Mouse (Mus musculus) cerebellum, postnatal 14 days (tissue): ENCODE measurements around the gene Olfm3.

Source experiments
- DNase-seq, 2 experiments: peaks; one replicate each; pipeline ENCODE4 v3.0.0; 2021; ENCODE audit warnings: mixed read lengths in 2 of 2

Gene Olfm3

GRCm38 (mm10) chr3:115081371-115081770 lies 177.5 kb downstream of the Olfm3 start:
- DNase-seq = no peak

DNA sequence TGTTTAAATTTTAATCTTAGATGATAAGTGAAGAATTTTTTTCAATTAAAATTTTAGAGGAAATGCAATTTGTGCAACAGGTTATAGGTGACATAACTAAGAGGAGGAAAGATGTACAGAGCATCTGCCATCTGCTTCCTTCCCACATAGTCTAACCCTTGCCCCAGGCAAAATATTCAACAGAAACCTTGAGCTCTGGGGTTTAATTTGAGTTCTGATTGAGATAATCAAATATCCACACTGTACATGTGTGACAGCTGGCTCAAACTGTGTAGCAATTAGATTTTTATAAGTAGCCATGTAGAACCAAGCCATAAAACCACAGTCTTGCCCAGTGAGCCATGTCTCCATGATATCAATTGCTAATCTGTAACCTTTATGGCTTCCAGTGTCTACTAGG lies 179.1 kb downstream of the Olfm3 start:
- no peak for DNase-seq

- no peak for DNase-seq
Observed at GRCm38 (mm10) chr3:115088281-115088680, 184.4 kb downstream of the Olfm3 start.

DNA sequence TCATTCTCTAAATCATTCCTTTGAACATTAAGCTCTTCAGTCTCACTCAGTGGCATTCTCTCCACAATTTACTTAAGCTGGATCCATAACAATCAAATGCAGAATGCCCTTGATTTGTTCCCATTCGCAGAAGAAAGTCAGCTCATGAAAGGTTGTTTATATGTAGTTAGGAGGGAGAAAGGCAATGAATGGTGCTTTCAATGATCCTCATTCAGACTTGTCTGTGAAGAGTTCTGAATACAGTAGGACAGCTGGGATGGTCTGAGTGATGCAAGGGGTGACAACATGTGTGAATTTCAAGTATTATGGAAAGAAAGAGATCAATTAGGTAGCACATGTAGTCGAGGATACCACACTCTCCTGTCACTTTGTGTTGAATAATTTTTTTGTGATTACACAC lies 186.8 kb downstream of the Olfm3 start:
- DNase-seq = no peak

- DNase-seq = peak; percentile 54 to 63
Observed at GRCm38 (mm10) chr3:115095496-115095895, 191.6 kb downstream of the Olfm3 start.

GRCm38 (mm10) chr3:115099590-115099989 lies 195.7 kb downstream of the Olfm3 start:
- no peak for DNase-seq

DNA sequence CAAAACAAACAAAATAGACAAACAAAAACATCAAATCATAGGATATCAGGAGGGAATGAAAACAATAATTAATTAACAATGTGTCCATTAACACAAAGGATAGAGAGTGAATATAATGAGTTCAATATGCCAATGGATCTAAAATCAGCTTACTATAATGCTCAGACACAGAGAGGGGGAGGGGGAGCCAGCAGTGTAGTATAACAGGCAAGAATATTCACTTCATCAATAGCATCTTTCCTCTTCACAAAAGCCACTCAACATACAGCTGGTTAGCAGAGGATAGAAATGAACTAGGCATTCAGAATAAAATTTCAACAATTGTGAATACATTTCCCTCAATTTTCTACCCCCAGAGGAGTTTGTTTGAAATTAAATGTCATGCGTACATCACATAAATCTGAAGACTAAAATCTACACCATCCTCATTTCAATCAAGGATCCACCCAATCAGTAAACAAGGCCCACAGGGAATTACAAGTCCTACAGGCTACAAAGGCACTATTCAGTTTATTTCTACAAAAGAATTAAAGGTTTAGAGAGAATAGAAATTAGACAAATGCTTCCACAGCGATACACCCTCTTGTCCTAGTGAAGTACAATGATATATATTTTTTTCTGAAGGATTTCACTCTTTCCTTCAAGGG lies 200.4 kb downstream of the Olfm3 start:
- DNase-seq = no peak

DNA sequence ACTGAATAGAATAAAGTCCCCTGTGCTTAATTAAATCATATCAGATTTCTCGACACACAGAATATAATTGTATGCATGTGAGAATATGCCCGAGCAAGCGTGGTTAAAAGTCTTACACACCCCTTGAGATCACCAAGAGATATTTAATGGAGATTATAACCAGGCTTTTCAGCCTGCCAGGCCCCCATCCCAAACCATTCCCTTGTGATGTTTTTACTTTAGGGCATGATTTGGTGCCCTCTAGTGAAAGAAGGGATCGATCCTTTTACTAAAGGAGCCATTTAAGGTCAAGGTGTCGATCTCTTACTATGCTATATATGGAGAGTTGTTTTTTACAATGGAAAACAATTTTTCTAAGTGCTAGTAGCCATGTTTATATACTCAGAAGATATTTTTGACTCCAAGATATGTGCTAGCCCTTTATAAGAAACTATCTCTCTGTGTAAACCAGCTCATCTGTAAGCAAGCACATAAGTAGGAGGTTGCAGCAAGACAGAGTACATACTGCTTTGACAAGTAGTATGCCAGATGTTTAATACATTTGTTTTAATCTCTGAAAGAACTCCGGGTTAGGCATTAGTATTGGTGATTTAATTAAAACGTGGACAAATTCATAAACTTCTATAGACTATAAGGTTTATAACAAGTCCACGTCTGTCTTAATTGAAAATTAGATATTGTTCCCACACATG lies 201.1 kb downstream of the Olfm3 start:
- DNase-seq = peak; percentile 48 to 62

DNA sequence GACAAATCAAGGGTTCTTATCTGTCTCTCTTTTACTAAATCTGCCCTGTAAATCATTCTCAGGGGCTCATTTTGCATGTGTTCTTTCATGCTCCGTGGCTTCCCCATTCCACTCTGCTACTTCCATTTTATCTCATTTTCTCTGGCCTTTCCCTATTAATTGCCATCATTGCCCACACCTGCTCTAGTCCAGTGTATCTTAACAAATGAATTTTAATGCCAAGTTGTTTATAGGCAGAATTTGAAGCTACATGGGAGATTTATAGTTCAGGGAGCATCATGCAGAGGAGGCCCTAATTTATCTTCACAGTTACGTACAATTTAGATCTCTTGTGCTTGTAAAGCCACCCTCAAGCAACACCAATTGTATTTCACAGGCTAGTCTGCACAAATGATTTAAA lies 241.8 kb downstream of the Olfm3 start:
- no peak for DNase-seq

DNA sequence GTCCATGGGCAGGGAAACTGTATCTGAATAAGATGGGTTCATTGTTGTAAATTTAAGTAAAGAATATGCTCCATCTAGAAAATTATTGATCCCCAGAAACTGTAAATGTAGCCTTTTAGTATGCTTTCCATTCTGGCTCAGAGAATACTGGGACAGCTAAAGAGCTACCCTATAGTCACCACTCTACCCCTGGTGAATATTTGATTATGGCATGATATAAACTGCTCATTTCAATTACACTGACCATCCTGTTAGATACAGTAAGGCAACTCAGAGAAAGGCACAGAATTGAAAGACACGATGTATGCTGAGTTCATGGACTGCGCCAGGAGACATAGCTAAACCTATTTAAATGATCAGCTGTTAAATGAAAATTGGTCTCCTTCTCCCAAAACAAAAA lies 242.4 kb downstream of the Olfm3 start:
- no peak for DNase-seq

- no peak for DNase-seq
Observed at GRCm38 (mm10) chr3:115158903-115159473, 255.1 kb downstream of the Olfm3 start.

GRCm38 (mm10) chr3:115174625-115175024 lies 270.7 kb downstream of the Olfm3 start:
- DNase-seq = no peak
